Mouse (Mus musculus) induced T-regulatory cell, adult 2 months (primary cell): Measurements from ENCODE around the gene Rapgef6.

ENCODE experiments used
- DNase-seq: peaks from one replicate; pipeline ENCODE4 v3.0.0-alpha.2; 2012; ENCODE audit warnings: low read depth

Rapgef6 gene

GRCm38 (mm10) chr11:54522529-54523430 is at the start of gene Rapgef6:
Rapgef6 (plus strand) TSS chr11:54522847.
- DNase-seq, result peak; percentile 100

- peak; percentile 71 for DNase-seq
Observed at GRCm38 (mm10) chr11:54478414-54478813, 44.2 kb upstream of the Rapgef6 start.

GRCm38 (mm10) chr11:54486041-54486440 is 36.6 kb upstream of the Rapgef6 start:
- DNase-seq, result no peak

GRCm38 (mm10) chr11:54491946-54492558 is 30.6 kb upstream of the Rapgef6 start:
- DNase-seq, result no peak

- peak; percentile 65 for DNase-seq
Observed at GRCm38 (mm10) chr11:54492559-54492958, 30.1 kb upstream of the Rapgef6 start.

- no peak for DNase-seq
Observed at GRCm38 (mm10) chr11:54499838-54500237, 22.8 kb upstream of the Rapgef6 start.

- peak; percentile 37 for DNase-seq
Observed at GRCm38 (mm10) chr11:54502546-54503245, 20.0 kb upstream of the Rapgef6 start.

- DNase-seq, result no peak
Observed at GRCm38 (mm10) chr11:54513584-54513983, 9.1 kb upstream of the Rapgef6 start.

GRCm38 (mm10) chr11:54521927-54522528 is 619 bp upstream of the Rapgef6 start:
- no peak for DNase-seq

- DNase-seq, result no peak
Observed at GRCm38 (mm10) chr11:54523431-54524001, 869 bp downstream of the Rapgef6 start.

GRCm38 (mm10) chr11:54528002-54528401 is 5.4 kb downstream of the Rapgef6 start:
- peak; percentile 52 for DNase-seq

- DNase-seq, result no peak
Observed at GRCm38 (mm10) chr11:54530391-54530790, 7.7 kb downstream of the Rapgef6 start.

GRCm38 (mm10) chr11:54530916-54531315 is 8.3 kb downstream of the Rapgef6 start:
- DNase-seq, result no peak

- DNase-seq, result peak; percentile 71
Observed at GRCm38 (mm10) chr11:54533834-54534233, 11.2 kb downstream of the Rapgef6 start.

- DNase-seq, result peak; percentile 89
Observed at GRCm38 (mm10) chr11:54534871-54535270, 12.2 kb downstream of the Rapgef6 start.

GRCm38 (mm10) chr11:54539031-54539430 is 16.4 kb downstream of the Rapgef6 start:
- no peak for DNase-seq

GRCm38 (mm10) chr11:54539486-54539885 is 16.8 kb downstream of the Rapgef6 start:
- DNase-seq, result no peak

GRCm38 (mm10) chr11:54540328-54540727 is 17.7 kb downstream of the Rapgef6 start:
- DNase-seq, result no peak

GRCm38 (mm10) chr11:54542414-54542813 is 19.8 kb downstream of the Rapgef6 start:
- no peak for DNase-seq

GRCm38 (mm10) chr11:54554970-54555369 is 32.3 kb downstream of the Rapgef6 start:
- DNase-seq, result no peak

GRCm38 (mm10) chr11:54562761-54563160 is 40.1 kb downstream of the Rapgef6 start:
- DNase-seq, result peak; percentile 80

- peak; percentile 74 for DNase-seq
Observed at GRCm38 (mm10) chr11:54567959-54568358, 45.3 kb downstream of the Rapgef6 start.
